Mouse (Mus musculus): Measurements from ENCODE around the gene Gfm2. TPM values are rescaled to one million over a fixed set of nuclear protein-coding genes. Genes with fewer than 3 reads are reported as not detected.

The Gfm2 gene
- total RNA-seq, 2 experiments from 2014 or later: 32.2 to 35.5 TPM

DNA sequence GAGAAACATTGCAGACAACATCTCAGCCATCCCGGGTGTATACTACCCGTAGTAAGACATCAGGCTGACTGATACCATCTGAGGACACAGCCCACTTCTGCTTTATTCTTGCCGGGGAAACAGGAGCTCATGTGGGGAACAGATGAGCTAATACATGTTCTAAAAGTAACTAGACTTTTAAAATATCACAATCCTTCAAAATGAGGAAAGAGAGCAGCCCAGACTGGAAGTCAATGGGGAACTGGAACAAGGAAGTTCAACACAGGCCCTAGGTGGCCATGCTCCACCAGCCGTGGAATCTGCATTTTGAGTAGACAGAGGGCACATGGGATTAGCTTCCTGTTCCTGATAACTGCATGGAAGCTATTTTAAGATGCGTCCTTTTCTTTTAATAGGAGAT, 50.0 kb downstream of the Gfm2 start:
- no peak for DNase-seq

DNA sequence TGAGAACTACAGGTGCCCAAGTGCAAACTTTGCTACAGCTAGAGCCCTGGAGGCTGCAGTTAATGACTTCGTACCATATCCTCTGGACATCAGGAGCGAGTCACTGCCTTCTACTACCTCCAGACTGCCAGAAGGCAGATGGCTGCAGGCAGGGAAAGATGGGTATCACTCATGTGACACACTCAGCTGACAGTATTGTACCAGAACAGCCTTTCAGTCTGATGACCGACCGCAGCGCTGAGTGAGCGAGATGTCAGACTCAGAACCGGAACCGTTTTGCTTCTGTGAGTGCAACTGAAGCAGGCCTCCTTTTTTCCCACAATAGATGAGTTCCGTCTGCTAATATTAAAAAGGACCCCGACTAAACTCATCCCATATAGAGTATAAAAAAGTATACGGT, 54.9 kb downstream of the Gfm2 start:
- no peak for DNase-seq

DNA sequence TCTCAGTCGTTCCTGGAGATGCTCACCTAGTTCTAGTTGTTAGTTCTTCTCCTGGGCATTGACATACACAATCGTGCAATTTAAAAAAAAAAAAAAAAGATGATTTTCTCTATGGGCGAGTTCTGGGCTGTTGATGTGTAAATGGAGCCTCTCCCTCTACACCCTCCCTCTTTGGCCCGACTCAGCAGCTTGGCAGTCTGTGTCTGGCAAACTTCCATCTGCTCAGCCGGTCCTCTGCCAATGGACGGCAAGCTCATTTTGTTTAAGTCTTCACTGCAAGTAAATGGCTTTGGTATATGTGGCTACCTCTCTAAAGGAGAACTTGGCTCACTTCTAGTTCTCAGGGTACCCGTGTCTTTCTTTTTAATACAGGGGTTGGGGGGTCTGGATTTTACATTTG, 55.7 kb downstream of the Gfm2 start:
- peak; percentile 71 for DNase-seq

DNA sequence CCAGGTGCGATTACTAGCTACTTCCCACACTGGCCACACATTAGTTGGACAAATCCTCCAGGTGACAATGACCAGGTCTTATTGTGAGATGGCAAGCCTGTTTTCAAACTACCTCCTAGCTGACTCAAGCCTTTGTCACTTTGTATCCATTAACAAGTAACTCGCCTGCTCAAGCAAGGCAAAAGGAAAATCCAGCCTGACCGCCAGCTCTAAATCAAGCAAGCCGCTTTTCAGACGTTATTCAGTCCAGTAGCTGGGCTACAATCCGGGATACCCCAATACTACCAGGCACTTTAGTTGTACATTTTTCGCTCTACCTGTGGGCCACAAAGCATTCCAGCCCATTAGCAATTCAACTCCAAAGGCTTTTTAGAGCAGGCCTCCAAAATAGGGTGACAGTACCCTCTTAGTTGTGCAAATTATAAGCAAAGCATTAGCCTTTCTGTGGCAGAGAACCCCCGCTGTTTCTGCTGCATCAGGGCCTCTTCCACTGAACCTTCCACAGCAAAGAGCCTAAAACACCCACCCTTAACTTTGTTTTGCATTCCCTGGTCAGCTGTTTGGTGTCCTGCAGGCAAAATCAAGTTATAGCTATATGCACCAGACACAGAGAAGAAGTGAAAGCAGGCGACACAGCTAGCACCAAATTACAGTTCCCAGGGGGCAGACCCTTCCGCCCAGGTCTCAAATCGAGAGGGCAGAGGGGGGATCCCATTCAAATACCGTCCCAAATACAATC, 58.6 kb downstream of the Gfm2 start:
- DNase-seq: no peak

DNA sequence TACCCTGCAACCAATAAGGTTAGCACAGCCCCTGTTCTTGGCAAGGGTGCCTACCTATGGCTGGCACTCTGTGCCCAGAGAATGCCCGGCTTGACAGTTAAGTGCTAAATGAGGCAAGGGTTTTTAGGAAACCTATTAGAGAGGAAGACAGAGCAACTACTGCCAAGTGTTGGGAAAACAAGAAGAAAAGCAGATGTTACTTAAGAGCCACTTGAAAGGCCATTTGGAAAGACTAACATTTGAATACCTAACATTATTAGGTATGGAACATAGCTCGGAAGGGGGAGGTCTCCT, 59.1 kb downstream of the Gfm2 start:
- DNase-seq: no peak

DNA sequence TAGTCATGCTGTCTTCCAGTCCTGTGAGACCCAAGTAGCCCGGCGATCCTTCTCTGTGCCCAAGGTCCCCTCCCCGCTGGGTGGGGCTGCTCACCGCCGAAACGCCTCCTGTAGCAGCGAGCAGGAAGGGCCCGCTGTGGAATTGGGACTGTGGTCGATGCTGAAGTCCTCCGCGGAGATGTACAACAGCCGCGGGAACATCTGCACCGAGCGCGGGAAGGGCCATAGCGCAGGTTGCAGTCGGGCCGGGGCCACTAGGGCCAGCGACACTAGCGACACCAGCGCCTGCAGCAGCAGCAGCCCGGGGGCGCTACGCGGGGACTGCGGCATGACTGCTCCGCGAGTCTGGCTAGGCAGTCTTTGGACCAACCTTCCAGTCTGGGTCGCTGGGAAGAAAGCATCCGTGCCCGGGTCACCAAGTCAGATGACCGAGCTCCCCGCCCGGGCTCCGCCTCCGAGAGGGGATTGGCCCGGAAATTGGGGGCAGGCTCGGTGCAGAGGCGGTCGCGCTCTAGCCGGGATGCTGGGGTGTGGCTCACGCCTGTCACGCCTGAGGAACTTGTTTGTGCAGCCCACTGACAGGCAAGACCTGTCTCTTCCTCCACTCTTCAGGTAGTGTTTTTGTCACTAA, 60.3 kb downstream of the Gfm2 start, which contains the start of gene Hexb:
Hexb (minus strand) TSS at position 426 of the 631 bp plus-strand sequence.
- DNase-seq: peak; percentile 88

DNA sequence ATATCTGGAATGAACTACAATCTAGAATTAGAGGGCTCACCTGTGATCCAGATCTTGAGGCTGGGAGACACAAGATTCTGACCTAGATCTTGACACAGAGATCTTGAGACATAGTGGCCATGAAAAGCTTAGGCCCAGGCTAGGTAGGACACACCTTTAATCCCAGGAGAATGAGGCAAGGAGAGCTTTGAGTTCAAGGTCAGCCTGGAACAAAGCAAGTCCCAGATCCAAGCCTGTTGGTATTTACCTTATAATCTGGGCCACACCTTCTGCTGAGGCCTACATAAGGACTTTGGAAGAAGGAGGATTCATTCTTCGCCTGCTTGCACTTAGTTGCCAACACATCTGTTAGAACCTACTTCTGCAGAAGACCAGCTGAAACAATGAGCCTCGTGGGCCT, 61.4 kb downstream of the Gfm2 start:
- no peak for DNase-seq

DNA sequence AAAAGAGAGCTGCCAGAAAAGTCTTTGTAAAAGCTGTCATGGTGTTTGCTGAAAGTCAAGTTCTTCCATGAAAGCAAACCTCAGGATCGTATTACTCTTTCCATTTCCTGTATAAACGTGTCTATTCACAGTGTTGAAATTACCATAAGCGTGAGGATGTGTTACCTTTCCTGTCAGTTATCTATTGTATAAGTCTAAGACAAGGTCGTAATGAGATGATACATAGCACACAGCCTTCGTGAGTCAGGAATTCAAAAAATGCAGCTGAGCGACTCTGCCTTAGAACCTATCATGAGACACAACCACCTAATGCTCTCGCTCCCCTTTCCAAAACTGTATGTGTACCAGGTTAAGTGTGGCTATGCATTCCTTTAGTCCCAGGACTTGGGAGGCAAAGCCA, 63.3 kb downstream of the Gfm2 start:
- DNase-seq: no peak

DNA sequence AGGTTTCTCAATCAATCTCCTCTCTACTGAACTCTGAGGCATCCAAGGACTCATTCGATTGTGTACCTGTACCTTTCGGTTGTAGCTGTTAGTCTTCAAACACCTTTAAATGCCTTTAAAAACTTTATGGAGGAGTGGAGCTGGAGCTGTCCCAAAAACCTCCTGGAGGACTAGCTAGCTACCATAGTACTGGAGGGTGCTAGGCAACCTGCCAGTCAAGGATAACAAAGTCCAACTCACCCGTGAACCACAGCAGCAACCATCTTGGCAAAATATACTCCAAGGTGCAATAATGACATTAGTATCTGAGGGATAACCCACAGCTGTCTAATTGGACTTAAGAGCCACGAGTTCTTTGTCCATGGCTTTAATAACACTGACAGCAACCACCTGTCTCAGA, 64.2 kb downstream of the Gfm2 start:
- DNase-seq: no peak

DNA sequence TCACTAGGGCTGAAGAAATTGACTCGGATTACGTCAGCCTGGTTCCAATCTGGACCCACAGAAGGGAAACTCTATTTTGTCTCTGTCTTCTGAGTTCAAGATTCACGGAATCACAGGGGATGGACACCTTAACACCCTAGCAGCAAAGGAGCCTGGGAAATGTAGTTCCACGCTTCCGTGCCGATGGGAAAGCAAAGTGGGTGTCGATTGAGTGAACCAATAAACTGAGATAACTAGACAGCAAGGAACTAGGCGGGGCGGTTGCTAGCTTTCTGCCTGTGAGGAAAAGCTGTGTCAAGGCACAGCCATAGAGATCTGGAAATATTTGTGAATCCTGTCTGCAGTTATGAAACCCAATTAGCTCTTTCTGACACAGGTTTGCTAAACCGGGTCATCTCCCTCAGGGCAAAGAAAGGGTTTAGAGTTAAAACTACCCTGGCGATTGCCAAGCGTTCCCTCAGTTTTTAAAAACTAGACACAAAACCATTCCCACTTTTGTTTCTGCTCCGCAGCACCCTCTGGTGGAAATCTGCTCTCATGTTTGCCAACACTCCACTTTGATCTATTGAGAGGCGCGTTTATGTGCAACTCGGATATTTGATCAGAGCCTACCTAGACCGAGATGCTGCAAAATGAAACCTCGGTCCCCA, 67.4 kb downstream of the Gfm2 start:
- peak; percentile 81 for DNase-seq

DNA sequence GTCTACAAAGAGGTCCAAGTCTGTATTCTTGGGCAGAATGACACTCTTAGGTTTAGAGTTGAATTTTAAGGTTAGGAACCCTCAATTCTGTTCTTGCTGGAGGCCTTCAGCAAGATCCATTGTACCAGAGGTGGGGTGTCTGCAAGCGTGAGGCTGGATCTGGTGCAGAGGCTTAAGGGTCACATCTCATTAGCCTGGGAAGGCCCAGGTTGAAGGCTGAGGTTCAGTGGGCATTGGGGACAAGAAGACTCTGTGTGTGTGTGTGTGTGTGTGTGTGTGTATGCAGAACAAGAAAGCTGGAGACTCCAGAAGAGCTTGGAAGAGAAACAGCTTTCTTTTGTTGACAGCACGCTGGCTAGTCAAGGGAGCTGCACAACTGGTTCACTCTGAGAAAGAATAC, 68.3 kb downstream of the Gfm2 start:
- no peak for DNase-seq

DNA sequence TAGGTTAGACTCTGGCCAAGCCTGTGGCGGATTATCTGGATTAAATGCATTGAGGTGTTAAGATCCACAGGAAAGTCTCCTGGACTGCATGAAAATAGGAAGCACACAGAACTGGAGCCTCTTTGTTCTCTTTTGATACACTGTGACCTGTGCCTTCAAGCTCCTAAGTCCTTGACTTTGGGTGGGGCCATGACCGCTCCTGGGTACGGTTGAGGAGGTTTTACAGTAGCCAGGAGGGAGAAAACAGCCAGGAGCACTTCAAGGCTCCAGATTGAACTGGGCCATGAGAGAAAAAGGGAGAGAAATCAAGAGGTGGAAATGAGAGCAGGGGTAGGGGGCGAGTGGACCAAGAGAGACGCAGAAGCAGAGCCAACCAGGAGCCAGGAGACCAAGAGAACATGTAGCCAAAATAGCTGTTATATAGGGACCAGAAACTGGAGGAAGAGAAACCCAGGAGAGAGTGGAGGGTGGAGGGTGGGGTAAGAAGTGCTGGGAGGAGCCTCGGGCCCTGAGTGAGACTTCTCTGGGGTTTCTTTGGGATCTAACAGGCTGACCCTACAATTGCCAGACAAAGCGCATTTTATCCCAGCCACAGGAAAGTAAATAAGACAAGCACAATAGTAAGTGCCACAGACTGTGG, 69.9 kb downstream of the Gfm2 start:
- DNase-seq: no peak

DNA sequence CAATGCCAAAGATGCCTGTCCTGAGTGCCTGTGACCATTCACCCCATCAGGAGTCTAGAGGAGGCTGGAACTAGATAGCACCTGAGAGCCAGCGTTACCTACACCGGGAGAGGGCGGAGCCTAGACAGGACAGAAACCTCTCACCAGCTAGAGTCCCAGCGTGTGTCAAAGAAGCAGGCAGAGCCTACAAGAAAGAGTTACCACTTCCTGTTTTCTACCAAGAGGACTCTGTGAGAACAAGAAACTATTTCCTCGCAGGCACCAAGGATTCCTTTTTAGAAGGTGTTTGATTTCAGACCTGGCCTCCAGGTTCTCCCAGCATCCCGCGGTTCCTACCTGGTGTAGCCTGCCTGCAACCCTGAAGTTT, 70.4 kb downstream of the Gfm2 start:
- DNase-seq: no peak

DNA sequence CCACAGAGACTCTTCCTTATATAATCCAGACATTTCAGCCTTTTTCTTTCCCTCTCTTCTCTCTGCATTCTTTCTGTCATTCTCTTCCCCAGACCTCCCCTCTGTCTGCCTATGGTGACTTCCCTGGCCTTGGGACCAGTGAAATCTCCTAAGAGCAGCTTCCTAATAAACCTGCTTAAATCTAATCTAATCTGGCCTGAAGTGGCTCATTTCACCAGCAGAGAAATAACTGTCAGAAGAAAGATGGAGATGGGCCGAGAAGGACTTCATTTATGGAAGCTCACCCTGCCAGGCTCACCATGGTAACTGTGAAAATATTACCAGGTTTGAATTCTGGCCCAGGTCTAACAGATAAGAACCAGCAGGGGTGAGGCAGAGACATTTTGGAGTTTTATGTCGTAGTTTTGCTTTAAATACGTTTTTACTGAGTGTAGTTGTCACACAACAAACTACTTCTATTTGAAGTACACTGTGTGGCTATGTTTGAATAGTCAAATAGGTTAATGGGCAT, 70.8 kb downstream of the Gfm2 start:
- no peak for DNase-seq

DNA sequence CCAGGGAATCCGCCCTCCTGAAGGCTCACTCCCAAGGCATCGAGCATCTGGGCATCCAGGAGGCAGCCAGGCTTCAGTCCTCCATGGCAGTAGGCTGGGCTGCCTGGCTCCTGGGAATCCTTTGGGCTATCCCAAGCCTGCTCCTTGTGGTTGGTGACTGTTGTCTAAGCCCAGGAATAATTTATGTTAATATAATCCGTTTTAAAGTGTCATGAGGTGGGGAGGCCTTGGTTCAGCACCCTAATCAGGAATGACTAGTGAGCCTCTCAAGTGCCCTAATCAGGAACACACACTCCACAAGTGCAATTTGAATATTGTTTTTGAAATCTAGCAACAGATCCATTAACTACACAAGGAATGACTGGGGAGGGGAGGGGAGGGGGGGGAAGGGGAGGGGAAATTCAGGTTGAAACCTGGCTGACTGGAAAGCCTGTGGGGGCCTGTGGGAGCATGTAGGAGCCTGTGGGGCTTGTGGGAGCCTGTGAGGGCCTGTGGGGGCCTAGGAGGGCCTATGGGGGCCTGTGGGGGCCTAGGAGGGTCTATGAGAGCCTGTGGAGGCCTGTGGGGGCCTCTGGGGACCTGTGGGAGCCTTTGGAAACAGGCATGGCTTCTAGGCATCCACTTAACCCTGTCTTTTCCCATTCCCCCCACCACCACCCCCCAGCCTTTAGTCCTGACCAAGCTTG, 77.0 kb downstream of the Gfm2 start:
- no peak for DNase-seq

DNA sequence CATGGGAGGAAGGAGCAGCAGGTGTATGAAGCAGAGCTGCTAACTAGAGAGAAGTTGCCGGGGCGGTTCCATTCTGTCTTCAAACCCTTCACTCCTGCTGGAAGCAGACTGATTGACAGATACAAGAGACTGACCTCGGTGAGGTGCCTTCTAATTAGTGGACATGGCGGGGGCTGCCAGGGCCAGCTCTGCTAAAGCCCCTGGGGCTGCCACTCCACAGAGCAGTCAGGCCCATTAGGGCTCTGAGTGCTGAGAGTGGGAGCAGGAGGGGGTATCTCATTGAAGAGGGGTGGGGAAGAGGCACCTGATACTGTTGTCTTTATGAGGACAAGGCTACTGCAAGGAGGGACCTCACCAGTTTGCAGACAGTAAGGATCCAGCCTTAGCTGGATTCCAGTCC, 77.8 kb downstream of the Gfm2 start:
- no peak for DNase-seq

DNA sequence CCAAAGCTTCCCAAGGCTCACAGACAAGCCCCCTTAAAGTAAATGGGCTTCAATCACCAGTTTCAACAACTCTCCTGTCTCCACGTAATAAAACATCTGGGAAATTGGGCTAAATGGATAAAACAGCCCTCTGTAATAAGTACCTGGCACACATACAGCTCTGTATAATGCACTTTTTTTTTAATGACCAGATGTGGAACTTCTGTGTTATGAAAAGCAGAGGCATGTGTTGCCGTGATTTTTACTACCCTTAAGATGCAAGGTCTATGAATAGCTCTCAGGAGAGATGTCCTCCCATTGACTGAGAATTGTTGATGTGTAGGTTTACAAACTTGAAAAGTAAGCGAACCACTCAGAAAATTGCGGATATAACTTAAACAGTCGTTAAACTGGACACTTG, 78.5 kb downstream of the Gfm2 start:
- DNase-seq: no peak

DNA sequence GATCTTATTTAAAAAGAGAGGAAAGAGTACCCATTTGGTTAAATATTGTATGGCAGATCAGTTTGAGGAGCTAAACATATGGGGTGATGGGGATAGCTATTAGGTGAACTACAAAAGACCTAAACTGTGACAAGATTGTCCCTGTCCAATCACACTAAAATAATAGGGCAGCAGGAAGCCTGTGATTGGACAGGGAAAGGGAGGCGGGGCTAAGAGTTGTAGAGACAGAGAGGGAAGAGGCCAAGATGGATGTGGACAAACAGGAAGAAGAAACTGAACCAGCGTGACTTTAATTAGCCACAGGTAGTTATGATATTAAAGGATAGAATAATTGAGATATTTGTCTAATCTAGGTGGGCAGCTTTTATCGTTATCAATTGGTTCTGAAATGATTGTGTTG, 82.3 kb downstream of the Gfm2 start:
- no peak for DNase-seq

DNA sequence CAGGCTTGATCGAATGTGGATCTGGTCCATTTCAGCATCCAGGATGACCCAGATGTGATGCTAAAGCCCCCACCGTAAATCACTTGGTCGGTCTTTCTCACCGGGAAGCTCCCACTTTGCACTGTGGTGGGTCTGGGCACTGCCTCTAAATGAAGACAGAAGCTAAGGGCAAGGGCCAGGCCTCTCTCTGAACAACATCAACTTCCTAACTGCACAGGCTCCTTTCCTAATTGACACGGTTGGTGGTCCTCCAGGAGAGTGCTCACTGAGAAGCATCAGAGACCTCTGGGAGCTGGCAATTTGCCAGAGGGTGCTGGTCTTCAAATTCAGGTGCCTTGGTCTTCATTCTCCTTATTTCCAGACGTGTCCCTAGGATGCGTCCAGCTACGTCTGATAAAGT, 86.1 kb downstream of the Gfm2 start:
- DNase-seq: no peak

DNA sequence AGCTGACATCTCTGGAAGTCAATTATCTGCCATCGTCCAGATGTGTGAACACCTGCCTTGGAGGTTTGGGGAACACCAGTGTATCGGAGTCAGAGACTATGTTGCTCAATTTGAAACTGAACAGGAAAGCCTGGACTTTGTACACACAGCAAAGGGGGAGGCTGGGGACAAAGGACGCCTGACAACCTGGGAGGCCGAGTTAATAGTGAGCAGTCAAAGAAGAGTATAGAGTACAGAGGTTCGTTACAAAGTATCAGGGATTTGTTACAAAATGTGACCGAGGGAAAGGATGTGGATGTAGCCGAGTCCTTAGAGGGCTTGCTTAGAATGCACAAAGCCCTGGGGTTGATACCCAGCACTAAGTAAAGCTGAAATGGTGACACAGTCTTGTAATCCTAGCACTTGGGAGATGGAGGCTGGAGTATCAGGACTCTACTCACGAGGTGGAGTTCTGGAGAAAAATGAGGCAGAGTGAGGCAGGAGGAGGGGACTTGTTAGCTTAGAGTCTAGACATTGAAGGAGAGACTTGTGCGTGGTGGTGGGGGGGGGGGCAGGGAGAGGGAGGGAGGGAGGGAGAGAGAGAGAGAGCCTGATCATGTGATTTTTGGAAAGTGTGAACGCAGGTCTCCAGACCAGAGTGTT, 86.7 kb downstream of the Gfm2 start:
- no peak for DNase-seq

DNA sequence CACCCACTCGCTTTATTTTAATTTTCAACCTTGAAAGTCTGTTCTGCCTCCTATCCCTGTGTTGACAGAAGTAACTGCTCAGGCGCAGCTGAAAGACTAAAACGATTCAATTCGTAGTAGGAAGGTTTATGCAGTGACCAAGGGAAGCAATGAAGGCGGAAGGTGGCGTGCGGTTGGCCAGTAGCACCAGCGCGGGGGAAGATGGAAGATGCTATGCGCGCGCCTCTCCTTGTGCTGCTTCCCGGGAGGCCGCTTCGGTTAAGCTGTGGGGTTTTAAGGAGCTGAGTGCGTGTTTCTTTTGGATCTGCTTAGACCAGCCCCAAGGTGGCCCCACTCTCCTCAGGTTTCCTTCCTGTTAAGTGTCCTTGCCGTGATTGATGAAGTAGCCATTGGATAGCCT, 87.4 kb downstream of the Gfm2 start:
- DNase-seq: no peak

DNA sequence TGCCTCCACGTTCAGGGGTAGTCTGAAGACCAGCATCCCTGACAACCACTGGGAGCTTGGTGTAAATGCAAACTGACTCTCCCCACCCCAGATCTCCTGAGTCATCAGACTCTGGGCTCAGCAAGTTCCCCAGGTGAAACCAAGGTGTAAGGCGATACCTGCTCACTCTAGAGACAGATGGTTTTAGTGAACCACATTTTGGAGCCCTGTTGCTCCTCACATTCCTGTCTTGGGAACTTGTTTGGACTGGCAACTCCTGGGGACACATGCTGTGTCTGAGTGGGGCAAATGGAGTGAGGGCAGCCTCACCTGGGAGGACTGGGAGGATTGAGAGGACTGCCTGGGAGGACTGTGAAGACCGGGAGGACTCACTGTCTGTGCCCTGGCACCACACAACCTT, 90.1 kb downstream of the Gfm2 start:
- no peak for DNase-seq

Measured in gastrocnemius, postnatal 10 days (tissue).